Mouse (Mus musculus): ENCODE data around the gene Ankrd23. TPM values are rescaled to one million over a fixed set of nuclear protein-coding genes. Genes with fewer than 3 reads are reported as not detected.

The Ankrd23 gene
- polyA plus RNA-seq, 1 experiment, result 18.0 TPM

GRCm38 (mm10) chr1:36552506-36552905 lies 15.8 kb upstream of the Ankrd23 start:
- Histone ChIP-seq H3K4me3 (replicated peaks; ENCODE audit: control insufficient read depth, low read depth, low read length) (no peak overlapping the region), H3K27ac (ENCODE audit: control insufficient read depth, insufficient read depth, low read depth, low read length, poor library complexity) (no peak overlapping the region), H3K4me1 (ENCODE audit: control insufficient read depth, insufficient read depth, low read length) (no peaks in the 10 kb centered on the region)
- 76% methylated on average over 16 of the region's 16 CpGs for WGBS
- TF ChIP-seq POLR2A (IDR thresholded peaks at IDR 0.05; ENCODE audit: borderline replicate concordance, control insufficient read depth, low read depth, low read length) (no peak), CTCF (IDR thresholded peaks at IDR 0.05; ENCODE audit: control insufficient read depth, insufficient read depth, low read length) (no peak)

- H3K4me1 ChIP-seq (ENCODE audit: control insufficient read depth, insufficient read depth, low read length), result no peaks in the 10 kb centered on the region
- TF ChIP-seq CTCF (IDR thresholded peaks at IDR 0.05; ENCODE audit: control insufficient read depth, insufficient read depth, low read length) (no peak), POLR2A (IDR thresholded peaks at IDR 0.05; ENCODE audit: borderline replicate concordance, control insufficient read depth, low read depth, low read length) (no peak)
- no peak overlapping the region for H3K27ac ChIP-seq (ENCODE audit: control insufficient read depth, insufficient read depth, low read depth, low read length, poor library complexity)
- no peak overlapping the region for H3K4me3 ChIP-seq (replicated peaks; ENCODE audit: control insufficient read depth, low read depth, low read length)
- WGBS, result 85% methylated on average over 17 of the region's 17 CpGs
These were observed 15.2 kb upstream of the Ankrd23 start for GRCm38 (mm10) chr1:36551904-36552303.

GRCm38 (mm10) chr1:36550075-36550863 lies 13.6 kb upstream of the Ankrd23 start:
- H3K4me1 ChIP-seq (ENCODE audit: control insufficient read depth, insufficient read depth, low read length), result no peaks in the 10 kb centered on the region; the same call in 1 of the 2 replicates
- TF ChIP-seq CTCF (IDR thresholded peaks at IDR 0.05; ENCODE audit: control insufficient read depth, insufficient read depth, low read length), result no peak
- TF ChIP-seq POLR2A (IDR thresholded peaks at IDR 0.05; ENCODE audit: borderline replicate concordance, control insufficient read depth, low read depth, low read length), result no peak
- 87% methylated on average over 20 of the region's 20 CpGs for WGBS
- H3K27ac ChIP-seq (ENCODE audit: control insufficient read depth, insufficient read depth, low read depth, low read length, poor library complexity), result no peak overlapping the region
- no peak overlapping the region for H3K4me3 ChIP-seq (replicated peaks; ENCODE audit: control insufficient read depth, low read depth, low read length)

DNA sequence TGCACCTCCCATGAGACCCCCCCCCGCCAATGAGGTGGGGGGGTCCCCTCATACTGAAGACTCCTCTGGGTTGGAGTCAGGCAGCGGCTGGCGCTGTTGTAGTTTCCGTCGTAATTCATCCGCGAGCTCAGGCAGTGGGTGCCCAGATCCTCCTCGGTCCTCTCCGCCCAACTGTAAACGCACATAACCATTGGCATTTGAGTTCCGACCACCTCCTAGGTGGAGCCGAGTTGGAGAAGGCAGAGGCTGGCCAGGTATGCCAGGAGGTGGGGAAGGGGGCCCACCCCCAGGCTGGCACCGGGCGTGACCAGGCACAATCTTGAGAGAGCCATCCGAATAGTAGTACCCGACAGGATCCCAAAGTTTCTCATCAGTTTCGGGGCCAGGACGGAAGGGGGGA lies 12.8 kb upstream of the Ankrd23 start:
- WGBS, result 91% methylated on average over 18 of the region's 18 CpGs

DNA sequence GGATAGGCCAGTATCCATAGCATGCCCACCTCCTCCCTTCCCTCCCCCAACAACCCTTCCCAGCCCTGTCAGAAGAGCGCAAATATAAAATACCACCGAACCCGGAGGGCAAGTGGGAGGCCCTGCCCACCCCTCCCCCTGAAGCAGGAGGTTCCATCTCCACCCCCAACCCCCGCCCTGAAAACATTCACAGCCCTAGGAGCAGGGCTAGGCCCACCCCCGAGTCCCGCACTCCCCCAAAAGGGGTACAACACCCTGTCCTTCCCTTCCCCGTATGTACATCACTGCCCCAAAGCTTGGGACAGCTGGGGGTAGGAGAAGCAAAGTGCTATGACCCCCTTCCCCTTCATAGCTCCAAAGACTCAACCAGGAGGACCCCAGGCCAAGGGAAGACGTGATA lies 12.1 kb upstream of the Ankrd23 start:
- Histone ChIP-seq H3K27ac (ENCODE audit: control insufficient read depth, insufficient read depth, low read depth, low read length, poor library complexity) (no peak overlapping the region), H3K4me1 (ENCODE audit: control insufficient read depth, insufficient read depth, low read length) (no peaks in the 10 kb centered on the region; the same call in 1 of the 2 replicates), H3K4me3 (replicated peaks; ENCODE audit: control insufficient read depth, low read depth, low read length) (no peak overlapping the region)
- 78% methylated on average over 8 of the region's 8 CpGs for WGBS
- TF ChIP-seq POLR2A (IDR thresholded peaks at IDR 0.05; ENCODE audit: borderline replicate concordance, control insufficient read depth, low read depth, low read length) (no peak), CTCF (IDR thresholded peaks at IDR 0.05; ENCODE audit: control insufficient read depth, insufficient read depth, low read length) (no peak)

More for the DNA sequence above, 12.8 kb upstream of the Ankrd23 start:
- H3K4me3 ChIP-seq (replicated peaks; ENCODE audit: control insufficient read depth, low read depth, low read length), result no peak overlapping the region
- H3K4me1 ChIP-seq (ENCODE audit: control insufficient read depth, insufficient read depth, low read length), result no peaks in the 10 kb centered on the region; the same call in 1 of the 2 replicates
- H3K27ac ChIP-seq (ENCODE audit: control insufficient read depth, insufficient read depth, low read depth, low read length, poor library complexity), result no peak overlapping the region
- TF ChIP-seq CTCF (IDR thresholded peaks at IDR 0.05; ENCODE audit: control insufficient read depth, insufficient read depth, low read length), result no peak
- TF ChIP-seq POLR2A (IDR thresholded peaks at IDR 0.05; ENCODE audit: borderline replicate concordance, control insufficient read depth, low read depth, low read length), result no peak

DNA sequence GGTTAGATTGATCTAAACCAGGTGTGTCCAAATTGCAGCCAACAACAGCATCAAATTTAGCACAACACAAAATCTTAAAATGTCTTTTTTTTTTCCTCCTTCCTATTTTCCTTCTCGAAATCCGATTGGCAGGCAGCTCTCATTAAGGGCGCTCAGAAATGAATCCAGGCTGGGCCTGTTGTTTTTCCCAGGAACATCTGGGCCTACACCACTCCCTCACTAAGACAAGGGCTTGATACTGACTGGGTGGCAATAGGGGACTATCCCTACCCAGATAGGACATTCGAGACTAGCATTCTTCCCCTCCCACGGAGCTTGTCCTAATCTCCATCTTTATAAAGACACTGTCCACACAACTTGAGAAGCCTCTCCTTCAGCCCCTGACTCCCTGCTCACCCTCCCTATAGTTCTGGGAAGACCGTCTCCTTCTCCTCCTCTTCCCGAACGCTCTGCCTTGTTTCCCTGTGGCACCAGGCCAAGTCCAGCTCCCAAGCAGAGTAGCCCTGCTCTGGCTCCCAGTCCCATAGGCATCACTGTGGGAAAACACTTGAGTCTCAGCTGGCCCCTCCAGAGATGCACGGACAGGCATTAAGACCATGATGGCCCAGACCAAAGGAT lies 11.4 kb upstream of the Ankrd23 start:
- H3K27ac ChIP-seq (ENCODE audit: control insufficient read depth, insufficient read depth, low read depth, low read length, poor library complexity), result no peak overlapping the region
- TF ChIP-seq POLR2A (IDR thresholded peaks at IDR 0.05; ENCODE audit: borderline replicate concordance, control insufficient read depth, low read depth, low read length) (no peak), CTCF (IDR thresholded peaks at IDR 0.05; ENCODE audit: control insufficient read depth, insufficient read depth, low read length) (no peak)
- whole genome bisulfite sequencing, result 78% methylated on average over 9 of the region's 9 CpGs

DNA sequence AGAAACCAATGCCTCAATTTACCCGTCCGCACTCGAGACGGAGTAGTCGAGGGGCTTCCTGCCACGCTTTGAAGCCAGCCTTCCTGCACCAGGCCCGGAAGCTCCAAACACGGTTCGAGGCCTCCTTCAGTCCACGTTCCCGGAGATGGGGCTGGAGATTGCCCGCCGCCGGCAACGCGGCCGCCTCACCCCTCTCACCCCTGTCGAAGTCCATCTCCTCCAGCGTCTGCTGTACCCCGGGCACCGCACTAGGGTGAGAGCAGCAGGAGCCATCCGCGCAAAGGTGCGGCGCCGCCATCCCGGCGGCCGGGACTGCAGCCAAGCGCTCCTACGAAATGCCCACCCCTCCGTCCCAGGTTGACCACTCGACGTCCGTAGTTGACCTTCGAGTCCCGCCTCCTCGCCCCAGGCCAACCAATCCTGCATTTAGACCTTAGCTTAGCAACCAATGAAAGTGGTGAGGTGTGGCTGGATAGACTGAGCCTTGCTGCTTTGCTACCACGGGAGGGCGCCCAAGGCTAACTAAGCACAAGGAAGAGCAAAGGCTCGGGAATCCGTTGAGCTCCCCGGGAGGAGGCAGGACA lies 10.3 kb upstream of the Ankrd23 start, which contains the start of gene Ankrd39:
Ankrd39 (minus strand) TSS at position 558 of the 584 bp plus-strand sequence.
- TF ChIP-seq POLR2A (IDR thresholded peaks at IDR 0.05; ENCODE audit: borderline replicate concordance, control insufficient read depth, low read depth, low read length), result peak; percentile 77; the same call in 1 of the 2 replicates
- peak; percentile 99 for TF ChIP-seq CTCF (IDR thresholded peaks at IDR 0.05; ENCODE audit: control insufficient read depth, insufficient read depth, low read length)
- Histone ChIP-seq H3K27ac (ENCODE audit: control insufficient read depth, insufficient read depth, low read depth, low read length, poor library complexity) (peak within 1 kb of the TSS; percentile 12; the same call in 1 of the 2 replicates), H3K4me1 (ENCODE audit: control insufficient read depth, insufficient read depth, low read length) (no peaks in the 10 kb centered on the region; the same call in 1 of the 2 replicates), H3K4me3 (replicated peaks; ENCODE audit: control insufficient read depth, low read depth, low read length) (peak within 1 kb of the TSS; percentile 88)
- WGBS, result under 1% methylated on average over 43 of the region's 43 CpGs

More for the DNA sequence above, 11.4 kb upstream of the Ankrd23 start:
- Histone ChIP-seq H3K4me3 (replicated peaks; ENCODE audit: control insufficient read depth, low read depth, low read length) (no peak overlapping the region), H3K4me1 (ENCODE audit: control insufficient read depth, insufficient read depth, low read length) (no peaks in the 10 kb centered on the region; the same call in 1 of the 2 replicates)
